In the genomic region with DNA sequence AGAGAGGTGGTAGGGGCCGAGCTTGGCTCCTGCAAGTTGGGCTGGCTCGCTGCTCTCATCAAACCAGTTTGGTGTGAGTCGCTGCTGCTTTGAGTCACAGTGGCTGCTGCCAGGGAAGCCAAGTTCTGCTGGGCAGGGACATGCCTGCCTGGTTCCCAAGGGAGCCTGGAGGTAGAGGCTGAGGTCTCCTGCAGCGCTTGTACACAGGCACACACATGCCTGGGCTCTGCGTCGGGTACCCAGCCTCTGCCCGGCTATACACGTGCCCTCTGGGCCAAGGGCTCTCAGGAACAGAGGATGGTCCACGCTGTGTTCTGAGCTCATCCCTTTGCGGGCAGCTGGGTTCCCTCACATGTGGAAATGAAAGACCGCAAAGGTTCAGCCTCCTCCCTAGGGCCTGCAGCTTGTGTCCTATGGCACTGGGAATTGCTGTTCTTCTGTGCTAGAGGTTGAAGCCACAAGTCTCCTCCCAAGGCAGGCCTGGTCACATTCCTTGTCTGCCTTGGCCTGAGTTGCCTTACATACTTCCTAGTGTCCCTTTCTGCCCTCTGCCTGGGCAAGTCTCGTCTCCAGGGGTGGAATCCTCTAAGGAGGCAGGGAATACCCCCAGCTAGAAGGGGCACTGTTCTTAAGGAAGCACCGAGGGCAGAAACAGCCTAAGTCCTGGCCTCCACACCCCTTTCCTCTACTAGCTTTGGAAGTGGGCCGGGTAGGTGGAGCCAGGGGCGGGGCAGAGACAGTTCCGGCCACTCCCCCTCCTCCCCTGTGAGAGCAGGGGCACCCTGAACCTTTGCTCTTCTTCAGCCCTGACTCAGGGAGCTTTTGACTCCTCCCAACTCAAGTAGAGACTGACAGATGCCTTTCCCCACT, we compare ENCODE assay signal across 8 mouse cellular contexts. TPM values are rescaled to one million over a fixed set of nuclear protein-coding genes. Genes with fewer than 3 reads are reported as not detected.
A peak's percentile ranks its signal among the peaks of the same experiment; 100 is the strongest.
DNase-seq lines count a peak whose midpoint lies in the region; ATAC-seq and TF ChIP-seq lines count a peak whose summit lies in the region.

No protein-coding gene starts in this region.

- TF ChIP-seq EP300 in heart, adult 2 months (IDR thresholded peaks at IDR 0.05; ENCODE audit: insufficient read depth, low read depth, low read length): no peak

- H3K4me3 ChIP-seq in forebrain, embryonic 12.5 days (replicated peaks): no peak overlapping the region
- no peak overlapping the region for H3K4me3 ChIP-seq in forebrain, embryonic 15.5 days
- H3K4me3 ChIP-seq in heart, adult 2 months: no peak overlapping the region
- H3K4me3 ChIP-seq in kidney, embryonic 16.5 days (ENCODE audit: low read length): peak overlapping the region; percentile 10; the same call in 1 of the 2 replicates
- no peak overlapping the region for H3K4me3 ChIP-seq in cerebellum, adult 2 months (replicated peaks; ENCODE audit: insufficient read depth, low read depth, low read length)

- no peak for TF ChIP-seq CTCF in heart, adult 2 months (IDR thresholded peaks at IDR 0.05)
- TF ChIP-seq CTCF in cerebellum, adult 2 months (IDR thresholded peaks at IDR 0.05; ENCODE audit: borderline replicate concordance, insufficient read depth, low read depth, low read length): no peak

- no peak overlapping the region for H3K27ac ChIP-seq in forebrain, embryonic 12.5 days
- H3K27ac ChIP-seq in forebrain, embryonic 15.5 days (replicated peaks): no peak overlapping the region
- H3K27ac ChIP-seq in heart, adult 2 months: no peak overlapping the region
- peak overlapping the region; percentile 58; the same call in 1 of the 2 replicates for H3K27ac ChIP-seq in kidney, embryonic 16.5 days (ENCODE audit: low read length)
- no peak overlapping the region for H3K27ac ChIP-seq in cerebellum, adult 2 months (ENCODE audit: insufficient read depth, low read length)

- peaks cover 84% of the 10 kb centered on the region for H3K27me3 ChIP-seq in forebrain, embryonic 12.5 days
- peaks cover 50% of the 10 kb centered on the region for H3K27me3 ChIP-seq in forebrain, embryonic 15.5 days
- peaks cover 12% of the 10 kb centered on the region for H3K27me3 ChIP-seq in heart, adult 2 months (ENCODE audit: control insufficient read depth, insufficient read depth, low read length)
- peaks cover 35% of the 10 kb centered on the region for H3K27me3 ChIP-seq in kidney, embryonic 16.5 days (ENCODE audit: insufficient read depth, low read length)
- peaks cover 1% of the 10 kb centered on the region; the same call in 1 of the 2 replicates for H3K27me3 ChIP-seq in cerebellum, adult 2 months (ENCODE audit: control insufficient read depth, insufficient read depth, low read length)

- DNase-seq in adrenal gland, adult 8-10 months: peak; percentile 45
- peak; percentile 79 to 80 for DNase-seq in heart, adult 2 months
- DNase-seq in lung, postnatal 25 days (ENCODE audit: low spot score): peak; percentile 83
- DNase-seq in thymus, postnatal 4 days: peak; percentile 94
- no peak for DNase-seq in cerebellum, adult 2 months

- ATAC-seq in forebrain, embryonic 12.5 days (ENCODE audit: low FRiP score): peak; percentile 45; the same call in 1 of the 2 replicates
- no peak for ATAC-seq in forebrain, embryonic 15.5 days (replicated peaks)
- peak; percentile 73 for ATAC-seq in kidney, embryonic 16.5 days (ENCODE audit: low FRiP score, low TSS enrichment)

- no peaks in the 10 kb centered on the region for H3K9me3 ChIP-seq in forebrain, embryonic 12.5 days
- H3K9me3 ChIP-seq in forebrain, embryonic 15.5 days: no peaks in the 10 kb centered on the region
- H3K9me3 ChIP-seq in kidney, embryonic 16.5 days (ENCODE audit: low read length): no peaks in the 10 kb centered on the region

- WGBS in forebrain, embryonic 12.5 days: 43% methylated on average over 16 of the region's 16 CpGs
- 39% methylated on average over 16 of the region's 16 CpGs for WGBS in forebrain, embryonic 15.5 days
- WGBS in heart, adult 2 months: 42% methylated on average over 16 of the region's 16 CpGs
- 37% methylated on average over 16 of the region's 16 CpGs for WGBS in kidney, embryonic 16.5 days
- WGBS in cerebellum, adult 2 months: 34% methylated on average over 16 of the region's 16 CpGs

- H3K4me1 ChIP-seq in forebrain, embryonic 12.5 days: peaks cover 26% of the 10 kb centered on the region
- H3K4me1 ChIP-seq in forebrain, embryonic 15.5 days: peaks cover 16% of the 10 kb centered on the region
- H3K4me1 ChIP-seq in heart, adult 2 months (ENCODE audit: control insufficient read depth, insufficient read depth, low read length): peaks cover 5% of the 10 kb centered on the region
- peaks cover 40% of the 10 kb centered on the region for H3K4me1 ChIP-seq in kidney, embryonic 16.5 days (ENCODE audit: insufficient read depth, low read length)
- no peaks in the 10 kb centered on the region for H3K4me1 ChIP-seq in cerebellum, adult 2 months (ENCODE audit: control insufficient read depth, insufficient read depth, low read length)

- no peak for TF ChIP-seq POLR2A in heart, adult 2 months (IDR thresholded peaks at IDR 0.05; ENCODE audit: insufficient read depth, low read depth, low read length)
- no peak for TF ChIP-seq POLR2A in cerebellum, adult 2 months (IDR thresholded peaks at IDR 0.05; ENCODE audit: borderline replicate concordance, insufficient read depth, low read length)

- H3K79me2 ChIP-seq in heart, adult 2 months (replicated peaks; ENCODE audit: control insufficient read depth, insufficient read depth, low read length): no peaks in the 10 kb centered on the region

- H3K9ac ChIP-seq in forebrain, embryonic 12.5 days: no peak overlapping the region
- no peak overlapping the region for H3K9ac ChIP-seq in forebrain, embryonic 15.5 days (replicated peaks)
- no peak overlapping the region for H3K9ac ChIP-seq in heart, adult 2 months (ENCODE audit: low read depth, low read length)
- peak overlapping the region; percentile 33 for H3K9ac ChIP-seq in kidney, embryonic 16.5 days (replicated peaks; ENCODE audit: low read length)

- H3K4me2 ChIP-seq in forebrain, embryonic 12.5 days: no peak overlapping the region
- H3K4me2 ChIP-seq in forebrain, embryonic 15.5 days (replicated peaks): no peak overlapping the region
- peak overlapping the region; percentile 37 for H3K4me2 ChIP-seq in kidney, embryonic 16.5 days (replicated peaks; ENCODE audit: low read depth, low read length)

- intact Hi-C loops in heart, adult 2 months (cut with DNase I): no loop called here

- H3K36me3 ChIP-seq in forebrain, embryonic 12.5 days (replicated peaks): no peaks in the 10 kb centered on the region
- no peaks in the 10 kb centered on the region for H3K36me3 ChIP-seq in forebrain, embryonic 15.5 days
- H3K36me3 ChIP-seq in heart, adult 2 months (ENCODE audit: control insufficient read depth, insufficient read depth, low read length): no peaks in the 10 kb centered on the region
- H3K36me3 ChIP-seq in kidney, embryonic 16.5 days (ENCODE audit: insufficient read depth, low read length): peaks cover 2% of the 10 kb centered on the region; the same call in 1 of the 2 replicates

RNA-seq across cellular contexts. Expression of a gene that starts 2.8 kb away (rescaled TPM):
- polyA plus RNA-seq in forebrain, embryonic 12.5 days (2016; fragmentation: Nextera tagmentation; extraction: Ambion mirVana): 0.05 and 0.09 TPM in 2 replicates
- polyA plus RNA-seq in forebrain, embryonic 15.5 days (2015; fragmentation: Nextera tagmentation; extraction: Ambion mirVana): 0.06 and 0.10 TPM in 2 replicates
- total RNA-seq in adrenal gland, adult 8-10 months (2022): under 1 TPM in 2 of 4 experiments, not detected in 2; 0.09 to 0.19 TPM
- total RNA-seq in heart, adult 2 months (2021): under 1 TPM in 1 of 2 experiments, not detected in 1; 0.08 TPM
- 0.06 and 0.14 TPM in 2 replicates for polyA plus RNA-seq in heart, adult 2 months (2012; rRNA removed)
- polyA plus RNA-seq in kidney, embryonic 16.5 days (2015; fragmentation: Nextera tagmentation; extraction: Ambion mirVana): 4.9 and 6.0 TPM in 2 replicates
- polyA plus RNA-seq in cerebellum, adult 2 months (2012; rRNA removed): 0.06 and 0.10 TPM in 2 replicates

RNA-seq across cellular contexts. Expression of a gene that starts 28.7 kb away (rescaled TPM):
- polyA plus RNA-seq in forebrain, embryonic 12.5 days (2016; fragmentation: Nextera tagmentation; extraction: Ambion mirVana): 16.6 and 19.3 TPM in 2 replicates
- polyA plus RNA-seq in forebrain, embryonic 15.5 days (2015; fragmentation: Nextera tagmentation; extraction: Ambion mirVana): 11.3 and 13.0 TPM in 2 replicates
- 100 to 1,000 TPM; 194 to 259 (median 215) TPM for total RNA-seq in adrenal gland, adult 8-10 months (2022)
- 10 to 100 TPM; 50.8 to 62.8 TPM for total RNA-seq in heart, adult 2 months (2021)
- polyA plus RNA-seq in heart, adult 2 months (2012; rRNA removed): 57.1 and 59.7 TPM in 2 replicates
- 91.0 and 93.2 TPM in 2 replicates for polyA plus RNA-seq in kidney, embryonic 16.5 days (2015; fragmentation: Nextera tagmentation; extraction: Ambion mirVana)
- polyA plus RNA-seq in cerebellum, adult 2 months (2012; rRNA removed): 11.4 and 11.8 TPM in 2 replicates

RNA-seq across cellular contexts. Expression of a gene that starts 57.4 kb away (rescaled TPM):
- 0.24 and 0.49 TPM in 2 replicates for polyA plus RNA-seq in forebrain, embryonic 12.5 days (2016; fragmentation: Nextera tagmentation; extraction: Ambion mirVana)
- 0.20 and 0.25 TPM in 2 replicates for polyA plus RNA-seq in forebrain, embryonic 15.5 days (2015; fragmentation: Nextera tagmentation; extraction: Ambion mirVana)
- total RNA-seq in adrenal gland, adult 8-10 months (2022): 1 to 10 TPM; 1.4 to 3.4 (median 2.2) TPM
- total RNA-seq in heart, adult 2 months (2021): under 1 TPM; 0.37 to 0.75 TPM
- polyA plus RNA-seq in heart, adult 2 months (2012; rRNA removed): 0.76 and 3.1 TPM in 2 replicates
- polyA plus RNA-seq in kidney, embryonic 16.5 days (2015; fragmentation: Nextera tagmentation; extraction: Ambion mirVana): 7.5 and 7.7 TPM in 2 replicates
- 0.67 and 0.74 TPM in 2 replicates for polyA plus RNA-seq in cerebellum, adult 2 months (2012; rRNA removed)

Comparison
In these comparisons a context has a peak if more than half of its experiments do, and no peak if none do; other contexts are left out.
1. DNase-seq: peak in adrenal gland, adult 8-10 months (single experiment), heart, adult 2 months (2 of 2), lung, postnatal 25 days (single experiment) and thymus, postnatal 4 days (single experiment); none in cerebellum, adult 2 months (0 of 2).